Mouse (Mus musculus): ENCODE data around the gene Ppp6r1. TPM values are rescaled to one million over a fixed set of nuclear protein-coding genes. Genes with fewer than 3 reads are reported as not detected.
"Not testable (repeated sequence)": the region's sequence is repeated elsewhere in the genome, so short reads cannot be mapped to it uniquely, and the experiment has no call there.

Gene Ppp6r1
- total RNA-seq, 2 experiments from 2014 or later: 134 to 136 TPM

GRCm38 (mm10) chr7:4612956-4613355, 45.9 kb downstream of the Ppp6r1 start:
- DNase-seq: no peak

GRCm38 (mm10) chr7:4612386-4612785, 46.4 kb downstream of the Ppp6r1 start:
- no peak for DNase-seq

- DNase-seq: no peak
Observed at GRCm38 (mm10) chr7:4611921-4612341, 46.9 kb downstream of the Ppp6r1 start.

- no peak for DNase-seq
Observed at GRCm38 (mm10) chr7:4611511-4611910, 47.3 kb downstream of the Ppp6r1 start.

- no peak for DNase-seq
Observed at GRCm38 (mm10) chr7:4608002-4608401, 50.8 kb downstream of the Ppp6r1 start.

- no peak for DNase-seq
Observed at GRCm38 (mm10) chr7:4603873-4604272, 54.9 kb downstream of the Ppp6r1 start, which contains the start of gene Ptprh. Gene Ptprh (minus strand): TSS chr7:4604041.

GRCm38 (mm10) chr7:4602969-4603368, 55.9 kb downstream of the Ppp6r1 start:
- DNase-seq: no peak

- DNase-seq: not testable (repeated sequence)
Observed at GRCm38 (mm10) chr7:4597046-4597445, 61.8 kb downstream of the Ppp6r1 start.

Other genes starting within 250 kb of the Ppp6r1 start
- 10 to 100 TPM; 26.6 to 27.8 TPM for gene Rdh13, start 213.4 kb downstream of the Ppp6r1 start, total RNA-seq (2021)
- 1 to 10 TPM; 4.3 to 5.4 TPM for gene Eps8l1, start 198.3 kb downstream of the Ppp6r1 start, total RNA-seq (2021)
- gene Ppp1r12c, start 157.3 kb downstream of the Ppp6r1 start, total RNA-seq (2021): 100 to 1,000 TPM; 146 to 164 TPM
- gene Tnnt1, start 142.6 kb downstream of the Ppp6r1 start, total RNA-seq (2021): 1 to 10 TPM; 1.1 to 4.2 TPM
- gene Tnni3, start 134.8 kb downstream of the Ppp6r1 start, total RNA-seq (2021): 1 to 10 TPM in 1 of 2 experiments, under 1 TPM in 1; 0.70 to 1.3 TPM
- under 1 TPM; 0.38 to 0.65 TPM for gene Dnaaf3, start 126.6 kb downstream of the Ppp6r1 start, total RNA-seq (2021)
- gene Syt5, start 111.5 kb downstream of the Ppp6r1 start, total RNA-seq (2021): 100 to 1,000 TPM; 203 to 220 TPM
- under 1 TPM; 0.28 to 0.40 TPM for gene Ptprh, start 55.0 kb downstream of the Ppp6r1 start, total RNA-seq (2021)
- gene Tmem86b, start 27.6 kb downstream of the Ppp6r1 start, total RNA-seq (2021): 10 to 100 TPM; 14.4 to 21.5 TPM
- 10 to 100 TPM; 85.2 to 87.6 TPM for gene Hspbp1, start 26.0 kb upstream of the Ppp6r1 start, total RNA-seq (2021)
- 100 to 1,000 TPM; 325 to 344 TPM for gene Brsk1, start 31.6 kb upstream of the Ppp6r1 start, total RNA-seq (2021)
- gene Tmem150b, start 66.2 kb upstream of the Ppp6r1 start, total RNA-seq (2021): under 1 TPM; 0.18 to 0.20 TPM
- 10 to 100 TPM; 35.3 to 38.7 TPM for gene Kmt5c, start 81.1 kb upstream of the Ppp6r1 start, total RNA-seq (2021)
- 1 to 10 TPM; 3.3 to 6.2 TPM for gene Cox6b2, start 94.1 kb upstream of the Ppp6r1 start, total RNA-seq (2021)
- not detected for gene Fam71e2, start 112.3 kb upstream of the Ppp6r1 start, total RNA-seq (2021)
- gene Il11, start 123.8 kb upstream of the Ppp6r1 start, total RNA-seq (2021): under 1 TPM in 1 of 2 experiments, not detected in 1; 0.47 TPM
- not detected for gene Tmem190, start 123.9 kb upstream of the Ppp6r1 start, total RNA-seq (2021)
- gene Tmem238, start 130.6 kb upstream of the Ppp6r1 start, total RNA-seq (2021): 1 to 10 TPM; 1.4 to 2.0 TPM
- 100 to 1,000 TPM; 454 to 487 TPM for gene Rpl28, start 133.9 kb upstream of the Ppp6r1 start, total RNA-seq (2021)
- 100 to 1,000 TPM; 103 to 109 TPM for gene Ube2s, start 153.6 kb upstream of the Ppp6r1 start, total RNA-seq (2021)
- gene Shisa7, start 185.7 kb upstream of the Ppp6r1 start, total RNA-seq (2021): 100 to 1,000 TPM; 176 to 202 TPM
- gene Isoc2b, start 211.2 kb upstream of the Ppp6r1 start, total RNA-seq (2021): 1 to 10 TPM; 4.0 to 7.8 TPM
- gene Isoc2a, start 218.1 kb upstream of the Ppp6r1 start, total RNA-seq (2021): 10 to 100 TPM; 11.4 to 13.6 TPM
- under 1 TPM; 0.51 to 0.62 TPM for gene Gm36210, start 247.5 kb upstream of the Ppp6r1 start, total RNA-seq (2021)